Mouse (Mus musculus) olfactory bulb, adult 2 months (tissue): ENCODE results near the gene Vps35.

Experiments
- CTCF ChIP-seq: fragments of 200-500 bp; IDR thresholded peaks from 2 replicates; pipeline ENCODE4 v1.5.1; 2012; ENCODE audit warnings: low read depth, mild to moderate bottlenecking, low read length, moderate library complexity; ENCODE audit not compliant: insufficient read depth
- POLR2A ChIP-seq: fragments of 200-500 bp; IDR thresholded peaks from 2 replicates; pipeline ENCODE4 v1.6.1; 2012; ENCODE audit warnings: mild to moderate bottlenecking, low read depth, low read length, moderate library complexity; ENCODE audit not compliant: insufficient read depth

DNA sequence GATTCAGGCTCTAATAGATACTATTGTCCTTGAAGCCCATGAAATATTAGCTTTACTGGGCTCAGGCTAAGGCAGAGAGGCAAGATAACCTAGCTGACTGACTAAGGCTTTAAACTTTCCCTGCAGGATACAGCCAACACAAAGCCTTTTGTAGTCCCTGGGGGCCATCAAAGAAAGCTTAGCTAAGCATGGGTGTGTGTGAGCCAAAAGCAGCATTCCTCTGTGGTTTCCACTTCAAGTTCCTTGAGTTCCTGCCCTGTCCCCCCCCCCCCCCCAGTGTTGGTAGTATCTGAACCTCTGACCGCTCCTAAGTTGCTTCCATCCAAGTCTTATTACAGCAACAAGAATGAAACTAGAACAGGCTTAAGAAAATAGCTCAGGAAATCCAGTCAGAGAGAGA lies 29.9 kb upstream of the Vps35 start:
- TF ChIP-seq CTCF (no peak), POLR2A (no peak)
